Mouse (Mus musculus) duodenum, adult 2 months (tissue): Measurements from ENCODE around the gene Olfr1014. TPM values are rescaled to one million over a fixed set of nuclear protein-coding genes. Genes with fewer than 3 reads are reported as not detected.

Source experiments
- polyA plus RNA-seq: library from polyadenylated mRNA; depleted of rRNA; stranded (reverse); fragments of >200 nt; gene quantifications from 2 replicates; pipeline ENCODE4 v1.2.3, GENCODE M21; 2012; ENCODE audit warnings: low replicate concordance; rRNA removed

Olfr1014 gene
- polyA plus RNA-seq: not detected in 2 replicates

DNA sequence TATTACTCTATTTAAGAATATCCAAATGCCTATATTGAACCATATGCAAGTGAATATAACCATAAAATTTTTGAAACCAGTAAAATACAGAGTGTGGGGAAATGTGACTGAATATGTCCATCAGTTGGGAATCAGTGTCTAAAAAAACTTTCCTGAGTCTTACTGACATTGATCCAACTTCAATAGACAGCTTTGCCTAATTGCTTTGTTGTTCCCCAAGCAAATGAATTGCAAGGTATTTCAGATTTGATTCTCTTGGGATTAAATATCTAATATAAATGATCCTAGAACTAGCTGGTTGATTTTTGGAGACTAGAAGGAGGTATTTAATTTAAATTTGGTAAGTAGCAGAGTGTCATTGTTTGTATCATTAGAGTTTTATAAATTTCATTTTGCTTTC, at the start of gene Olfr1014:
Olfr1014 (plus strand) TSS at position 301 of the 400 bp plus-strand sequence.

GRCm38 (mm10) chr2:85762666-85763065, 9.8 kb upstream of the Olfr1014 start, which contains the start of gene Olfr1012:
Olfr1012 (minus strand) TSS chr2:85762766.

DNA sequence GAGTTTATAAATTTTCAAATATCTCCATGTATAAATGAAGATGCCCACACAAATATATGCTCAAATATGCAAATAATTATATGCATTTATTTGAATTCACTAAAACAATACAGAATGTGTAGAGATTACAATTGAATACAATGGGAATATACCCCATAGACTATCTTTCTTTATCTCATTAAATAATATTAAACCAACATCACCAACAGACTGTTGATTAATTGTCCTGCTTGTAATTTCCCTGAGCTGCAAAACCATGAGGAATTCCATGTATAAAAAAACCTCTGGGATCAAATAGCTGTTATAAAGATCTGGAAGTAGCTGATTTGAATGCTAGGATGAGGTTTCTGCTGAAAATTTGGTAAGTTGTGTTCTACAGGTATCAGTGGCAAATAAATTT, 5.7 kb upstream of the Olfr1014 start, which contains the start of gene Olfr1013:
Olfr1013 (plus strand) TSS at position 301 of the 400 bp plus-strand sequence.

GRCm38 (mm10) chr2:85781717-85782116, 9.2 kb downstream of the Olfr1014 start, which contains the start of gene Olfr1015:
Olfr1015 (plus strand) TSS chr2:85782017.

GRCm38 (mm10) chr2:85802444-85802843, 29.9 kb downstream of the Olfr1014 start, which contains the start of gene Olfr1016:
Olfr1016 (minus strand) TSS chr2:85802544.

DNA sequence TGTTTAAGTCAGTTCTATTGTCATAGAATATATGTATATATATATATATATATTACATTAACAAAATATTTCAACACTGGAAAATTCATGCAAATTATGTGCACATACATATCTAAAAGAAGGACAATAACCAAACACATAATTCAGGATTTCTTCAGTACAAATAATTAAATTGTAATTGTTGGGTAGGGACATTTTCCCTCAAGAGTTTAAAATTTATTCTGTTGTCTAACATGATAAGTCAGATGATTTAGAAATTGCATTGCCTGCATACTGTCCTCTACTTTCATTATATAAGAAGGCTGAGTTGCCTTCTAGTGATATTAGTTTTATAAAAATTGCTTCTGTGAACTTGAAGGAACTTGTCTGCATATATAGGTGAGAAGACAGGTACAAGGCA, 45.7 kb downstream of the Olfr1014 start, which contains the start of gene Olfr1018:
Olfr1018 (plus strand) TSS at position 301 of the 400 bp plus-strand sequence.

Other genes with a start within 250 kb of the Olfr1014 start
- gene Olfr996, start 193.5 kb upstream of the Olfr1014 start, polyA plus RNA-seq: not detected in 2 replicates
- not detected in 2 replicates for gene Olfr998, start 183.8 kb upstream of the Olfr1014 start, polyA plus RNA-seq
- gene Olfr1000, start 160.8 kb upstream of the Olfr1014 start, polyA plus RNA-seq: not detected in 2 replicates
- gene Olfr1002, start 122.0 kb upstream of the Olfr1014 start, polyA plus RNA-seq: not detected in 2 replicates
- gene Olfr154, start 108.3 kb upstream of the Olfr1014 start, polyA plus RNA-seq: not detected in 2 replicates
- not detected in 2 replicates for gene Olfr1006, start 93.9 kb upstream of the Olfr1014 start, polyA plus RNA-seq
- not detected in 2 replicates for gene Olfr1008, start 83.3 kb upstream of the Olfr1014 start, polyA plus RNA-seq
- not detected in 2 replicates for gene Olfr1009, start 57.3 kb upstream of the Olfr1014 start, polyA plus RNA-seq
- gene Olfr1012, start 9.9 kb upstream of the Olfr1014 start, polyA plus RNA-seq: not detected in 2 replicates
- gene Olfr1013, start 5.6 kb upstream of the Olfr1014 start, polyA plus RNA-seq: not detected in 2 replicates
- gene Olfr1015, start 9.3 kb downstream of the Olfr1014 start, polyA plus RNA-seq: not detected in 2 replicates
- gene Olfr1016, start 29.8 kb downstream of the Olfr1014 start, polyA plus RNA-seq: not detected in 2 replicates
- not detected in 2 replicates for gene Olfr1018, start 45.8 kb downstream of the Olfr1014 start, polyA plus RNA-seq
- not detected in 2 replicates for gene Olfr1019, start 72.8 kb downstream of the Olfr1014 start, polyA plus RNA-seq
- not detected in 2 replicates for gene Olfr1020, start 74.3 kb downstream of the Olfr1014 start, polyA plus RNA-seq
- gene Olfr1022, start 95.9 kb downstream of the Olfr1014 start, polyA plus RNA-seq: not detected in 2 replicates
- gene Olfr1023, start 112.9 kb downstream of the Olfr1014 start, polyA plus RNA-seq: not detected in 2 replicates
- gene Olfr1024, start 132.3 kb downstream of the Olfr1014 start, polyA plus RNA-seq: not detected in 2 replicates
- not detected in 2 replicates for gene Olfr1025-ps1, start 142.5 kb downstream of the Olfr1014 start, polyA plus RNA-seq
- not detected in 2 replicates for gene Olfr1026, start 148.8 kb downstream of the Olfr1014 start, polyA plus RNA-seq
- gene Olfr1028, start 177.7 kb downstream of the Olfr1014 start, polyA plus RNA-seq: not detected in 2 replicates
- not detected in 2 replicates for gene Olfr1029, start 201.2 kb downstream of the Olfr1014 start, polyA plus RNA-seq
- gene Olfr1030, start 206.6 kb downstream of the Olfr1014 start, polyA plus RNA-seq: not detected in 2 replicates
- not detected in 2 replicates for gene Olfr1031, start 217.6 kb downstream of the Olfr1014 start, polyA plus RNA-seq
- not detected in 2 replicates for gene Olfr1032, start 232.8 kb downstream of the Olfr1014 start, polyA plus RNA-seq
- gene Olfr1033, start 247.9 kb downstream of the Olfr1014 start, polyA plus RNA-seq: 0.04 and 0.14 TPM in 2 replicates